Mouse (Mus musculus) heart, adult 11 months (tissue): ENCODE measurements at regions not wholly inside any gene's neighbourhood (a gene's known extent, or its start where the extent isn't known, plus 50 kb on each side); places are given as distances from the start of the nearest gene placed in this dataset.

Source experiments
- DNase-seq: peaks from one replicate; pipeline ENCODE4 v3.0.0; 2022

DNA sequence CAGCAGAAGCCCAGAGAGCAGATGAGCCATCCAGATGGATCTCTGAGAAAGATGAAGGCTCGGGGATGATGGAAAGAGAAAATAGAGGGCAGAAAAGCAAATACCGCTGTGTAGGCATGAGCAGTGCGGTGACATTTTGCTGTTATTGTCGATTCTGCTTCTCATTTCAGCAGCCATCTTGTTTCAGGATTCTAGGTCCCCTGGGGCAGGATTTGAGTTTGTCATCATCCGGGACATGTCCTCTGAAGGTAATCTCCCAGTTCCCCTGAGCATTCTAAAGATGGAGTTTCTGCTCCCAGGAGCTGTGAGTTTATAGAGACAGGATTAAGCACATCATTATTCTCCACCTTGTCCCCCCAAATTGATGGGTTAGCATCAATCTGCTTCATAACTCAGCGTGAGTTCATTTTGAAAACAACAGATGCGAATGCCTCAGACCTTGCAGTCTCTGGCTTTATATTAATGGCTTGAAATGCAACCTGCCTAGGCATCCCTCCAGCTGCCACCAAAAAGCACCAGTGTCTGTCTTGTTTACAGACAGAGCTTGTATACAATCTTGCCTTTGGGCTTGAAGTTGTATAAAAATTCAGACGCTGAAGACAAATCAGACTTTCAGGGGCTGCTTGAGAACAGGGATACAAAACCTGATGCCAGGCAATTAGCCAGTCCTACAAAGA, 128.6 kb upstream of the Foxa2 start:
- DNase-seq: peak; percentile 68

- no peak for DNase-seq
Measured at GRCm38 (mm10) chr2:148180245-148180644, 133.5 kb upstream of the Foxa2 start.

- DNase-seq: peak; percentile 35
Measured at GRCm38 (mm10) chr2:148181518-148181917, 134.7 kb upstream of the Foxa2 start.

DNA sequence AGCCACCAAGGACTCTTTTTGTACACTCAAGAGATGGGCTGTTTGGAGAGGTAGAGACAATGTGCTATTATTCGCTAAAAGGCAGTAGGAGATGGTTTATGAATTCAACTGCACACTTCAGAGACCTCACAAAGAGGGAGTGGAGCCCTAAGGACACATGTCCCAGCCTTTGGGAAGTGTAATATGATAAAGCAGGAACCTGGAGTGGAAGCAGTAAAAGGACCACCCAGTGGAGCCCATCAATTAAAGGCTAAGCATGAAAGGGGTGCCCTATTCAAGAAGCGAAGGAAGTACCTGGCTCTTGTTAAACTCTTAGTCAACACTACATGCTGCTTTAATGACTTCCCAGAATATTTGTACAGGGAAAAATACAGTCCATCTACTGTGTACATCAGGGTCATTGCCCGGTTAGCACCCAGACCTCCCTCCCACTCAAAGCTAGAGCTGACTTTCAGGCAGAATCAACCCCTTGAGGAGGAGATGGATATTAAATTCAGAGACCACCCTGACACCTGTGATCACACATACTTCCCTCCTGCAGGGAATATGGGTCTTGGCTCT, 135.8 kb upstream of the Foxa2 start:
- DNase-seq: peak; percentile 46

DNA sequence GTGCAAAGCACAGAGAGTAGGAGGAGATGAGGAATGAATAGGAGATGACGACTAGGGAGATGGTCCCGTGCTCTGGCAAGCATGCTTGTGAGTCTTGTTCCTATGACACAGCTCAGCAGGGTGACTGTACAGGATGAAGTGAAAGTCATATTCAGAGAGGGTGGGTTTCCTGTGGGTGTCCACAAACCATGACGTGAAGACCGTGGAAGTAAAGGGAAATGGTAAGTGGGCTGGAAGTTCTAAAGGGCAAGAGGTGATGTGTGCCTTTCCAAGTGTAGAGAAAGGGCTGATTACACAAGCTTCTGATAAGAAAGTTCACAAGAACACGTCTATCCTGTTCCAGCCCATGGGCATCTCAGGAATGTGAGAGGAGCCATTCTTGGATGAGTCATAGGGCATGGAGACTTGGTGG, 138.0 kb upstream of the Foxa2 start:
- peak; percentile 88 for DNase-seq

DNA sequence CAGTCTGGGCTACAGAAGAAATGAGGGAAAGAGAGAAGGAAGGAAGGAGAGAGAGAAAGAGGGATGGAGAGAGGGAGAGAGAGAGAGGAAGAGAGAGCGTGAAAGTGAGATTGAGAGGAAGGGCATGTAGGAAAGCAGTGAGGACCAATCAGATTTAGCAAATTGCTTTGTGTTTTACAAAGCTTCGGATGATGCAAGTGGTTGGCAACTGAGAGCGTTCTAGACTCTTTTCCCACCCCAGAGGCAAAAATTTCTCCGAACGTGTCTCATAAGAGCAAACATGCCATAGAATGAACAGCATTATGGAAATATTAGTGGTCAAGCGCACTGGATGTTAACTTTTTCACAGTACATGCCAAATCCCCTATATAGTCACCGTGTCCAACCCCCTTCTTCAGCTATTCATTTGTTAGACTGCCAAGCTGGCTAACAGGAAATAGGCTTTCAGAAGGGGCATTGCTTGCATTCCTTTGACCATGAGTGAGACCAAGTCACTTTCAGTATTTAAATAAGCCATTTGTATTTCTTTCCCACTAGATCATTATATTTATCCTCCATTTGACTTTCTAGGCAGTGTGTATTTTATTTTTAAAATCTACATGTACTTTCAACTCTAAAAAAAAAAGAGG, 139.7 kb upstream of the Foxa2 start:
- DNase-seq: peak; percentile 65

GRCm38 (mm10) chr2:148188865-148189264, 142.1 kb upstream of the Foxa2 start:
- DNase-seq: peak; percentile 96

DNA sequence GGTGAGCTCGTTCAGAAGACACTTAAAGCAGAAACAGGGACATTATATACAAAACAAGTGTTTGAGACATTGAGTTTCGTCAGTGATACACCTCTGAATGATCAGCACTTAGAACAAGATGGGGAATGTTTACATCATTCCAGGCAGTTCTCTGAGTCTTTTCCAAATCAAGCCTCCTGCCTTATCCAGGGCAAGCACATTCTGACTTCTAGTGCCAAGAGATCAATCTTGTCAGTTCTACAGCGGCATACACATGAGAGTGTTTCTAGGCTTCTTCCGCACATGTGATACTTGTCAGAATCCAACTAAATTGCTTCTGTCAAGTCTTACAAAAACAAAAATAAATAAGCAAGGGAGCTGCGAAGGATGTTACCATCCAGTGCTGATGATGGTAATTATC, 142.5 kb upstream of the Foxa2 start:
- peak; percentile 74 for DNase-seq

GRCm38 (mm10) chr2:148192946-148193345, 146.2 kb upstream of the Foxa2 start:
- peak; percentile 93 for DNase-seq

DNA sequence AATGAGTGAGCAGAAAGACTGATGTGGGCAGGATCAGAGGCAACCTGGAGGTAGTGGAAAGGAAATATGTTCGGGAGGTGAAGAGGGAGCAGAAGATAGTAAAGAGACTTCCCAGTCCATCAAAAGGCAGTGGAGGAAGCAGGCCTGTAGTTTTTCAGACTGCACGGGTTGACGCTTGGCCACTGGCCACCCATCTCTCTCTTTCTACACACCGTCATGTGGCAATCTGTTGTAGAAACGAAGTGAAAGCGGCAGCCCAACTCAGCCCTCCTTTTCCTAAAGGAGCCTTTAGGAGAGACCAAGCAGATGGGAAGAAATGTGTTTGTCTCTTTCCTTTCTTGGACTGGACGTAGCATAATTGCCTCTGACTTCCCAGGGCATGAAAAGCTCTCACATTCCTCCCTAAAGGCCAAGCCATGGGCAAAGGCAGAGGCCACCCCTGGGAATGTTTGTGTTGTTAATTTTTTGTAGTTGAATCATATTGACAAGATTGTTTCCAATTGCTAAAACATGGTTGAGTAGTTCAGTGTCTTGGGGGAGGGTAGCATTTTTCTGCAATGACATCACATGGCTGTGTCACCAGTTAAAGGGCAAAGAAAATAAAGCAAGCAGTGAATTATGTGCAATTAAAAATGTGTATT, 150.7 kb upstream of the Foxa2 start:
- peak; percentile 86 for DNase-seq

DNA sequence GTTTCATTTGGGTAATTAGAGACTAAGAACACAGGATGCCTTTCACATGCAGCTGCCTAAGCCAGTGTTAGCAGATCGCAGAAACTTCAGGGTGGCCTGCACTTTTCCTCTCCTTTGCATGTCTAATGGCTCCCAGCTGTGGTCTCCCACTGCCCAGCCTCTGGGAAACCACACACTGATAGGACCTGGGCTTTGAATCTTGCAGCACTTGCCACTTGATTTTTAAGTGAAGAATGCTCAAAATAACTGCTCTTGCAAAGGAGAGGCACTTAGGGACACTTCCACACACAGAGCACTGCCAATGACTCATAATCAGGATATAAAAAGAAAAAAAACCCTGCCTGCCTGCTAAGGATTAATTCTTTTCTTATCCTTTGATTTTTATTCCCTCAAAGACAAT, 159.9 kb upstream of the Foxa2 start:
- peak; percentile 84 for DNase-seq

DNA sequence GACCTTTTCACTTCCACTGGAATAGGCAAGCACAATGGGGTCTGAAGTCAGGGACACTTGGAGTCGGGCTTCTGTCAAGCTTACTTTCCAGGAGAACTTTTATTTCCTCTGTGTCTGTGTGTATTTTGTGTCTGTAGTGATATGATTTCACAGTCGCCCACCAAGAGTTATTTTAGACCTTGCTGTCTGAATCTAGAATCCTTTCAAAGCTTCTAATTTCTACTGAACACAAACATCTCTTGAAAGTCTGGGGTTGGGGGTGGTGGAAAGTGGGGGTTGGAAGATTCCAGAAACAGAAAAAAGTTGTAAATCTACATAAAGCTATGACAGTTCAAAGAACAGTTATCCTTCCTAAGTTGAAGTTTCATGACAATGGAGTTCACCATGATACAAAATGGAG, 164.0 kb upstream of the Foxa2 start:
- DNase-seq: no peak

DNA sequence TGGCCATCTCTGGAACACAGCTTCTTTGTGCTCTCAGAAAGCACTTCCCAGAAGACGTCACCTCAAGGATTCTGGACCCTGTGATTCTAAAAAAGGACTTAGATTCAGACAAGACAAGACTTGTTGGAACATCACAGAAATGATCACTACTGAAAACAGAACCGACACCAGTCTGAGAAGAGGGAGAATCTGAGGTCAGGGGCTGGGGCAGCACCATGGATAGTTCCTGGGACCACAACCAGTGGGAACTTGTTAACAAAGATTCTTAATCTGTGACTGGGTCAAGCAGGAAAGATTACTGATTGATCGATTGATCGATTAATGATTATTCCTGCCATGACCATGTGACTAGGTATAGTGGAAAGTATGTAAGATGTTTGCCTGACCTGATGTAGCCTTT, 170.4 kb upstream of the Foxa2 start:
- DNase-seq: no peak

- DNase-seq: no peak
Measured at GRCm38 (mm10) chr2:148233691-148234300, 161.3 kb upstream of the Sstr4 start.

- DNase-seq: no peak
Measured at GRCm38 (mm10) chr2:148237121-148237520, 158.0 kb upstream of the Sstr4 start.

DNA sequence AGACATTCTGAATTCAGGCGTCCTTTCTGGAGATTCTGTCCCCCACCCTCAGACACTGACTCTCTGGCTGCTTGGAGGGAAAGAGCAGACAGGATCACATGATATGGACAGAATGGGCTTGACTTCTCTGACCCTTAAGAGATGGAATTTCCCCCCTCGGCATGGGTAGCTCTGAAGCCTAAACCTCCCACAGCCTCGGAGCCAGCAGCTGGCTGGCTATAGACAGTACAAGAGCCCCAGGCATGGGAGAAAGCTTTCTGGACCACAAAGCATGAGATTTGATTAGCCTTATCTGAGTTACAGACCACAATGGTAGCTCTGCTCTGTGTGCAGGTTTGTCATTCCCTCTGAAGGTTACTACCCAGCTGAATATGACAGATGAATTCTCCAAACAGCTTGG, 156.1 kb upstream of the Sstr4 start:
- DNase-seq: no peak

- DNase-seq: no peak
Measured at GRCm38 (mm10) chr2:148242242-148242641, 152.9 kb upstream of the Sstr4 start.

- DNase-seq: no peak
Measured at GRCm38 (mm10) chr2:148245575-148245974, 149.6 kb upstream of the Sstr4 start.

DNA sequence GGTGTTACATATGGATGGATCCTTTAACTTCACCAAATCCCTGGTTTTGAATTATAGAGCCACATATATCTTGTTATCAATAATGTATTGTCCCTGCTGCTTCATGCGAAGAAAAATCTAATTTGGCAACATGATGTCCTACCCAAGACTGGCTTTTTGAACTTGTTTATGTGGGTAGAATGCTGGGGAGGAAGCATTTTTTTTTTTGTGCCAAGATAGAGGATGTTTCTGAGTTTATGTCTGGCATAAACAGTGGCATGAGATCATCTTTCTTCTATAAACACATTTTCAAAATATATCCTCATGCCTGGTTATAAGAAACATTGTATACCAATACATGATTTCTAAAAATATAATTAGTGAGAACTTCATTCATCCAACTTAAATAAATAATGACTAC, 144.2 kb upstream of the Sstr4 start:
- no peak for DNase-seq

- no peak for DNase-seq
Measured at GRCm38 (mm10) chr2:148255662-148256061, 139.5 kb upstream of the Sstr4 start.

DNA sequence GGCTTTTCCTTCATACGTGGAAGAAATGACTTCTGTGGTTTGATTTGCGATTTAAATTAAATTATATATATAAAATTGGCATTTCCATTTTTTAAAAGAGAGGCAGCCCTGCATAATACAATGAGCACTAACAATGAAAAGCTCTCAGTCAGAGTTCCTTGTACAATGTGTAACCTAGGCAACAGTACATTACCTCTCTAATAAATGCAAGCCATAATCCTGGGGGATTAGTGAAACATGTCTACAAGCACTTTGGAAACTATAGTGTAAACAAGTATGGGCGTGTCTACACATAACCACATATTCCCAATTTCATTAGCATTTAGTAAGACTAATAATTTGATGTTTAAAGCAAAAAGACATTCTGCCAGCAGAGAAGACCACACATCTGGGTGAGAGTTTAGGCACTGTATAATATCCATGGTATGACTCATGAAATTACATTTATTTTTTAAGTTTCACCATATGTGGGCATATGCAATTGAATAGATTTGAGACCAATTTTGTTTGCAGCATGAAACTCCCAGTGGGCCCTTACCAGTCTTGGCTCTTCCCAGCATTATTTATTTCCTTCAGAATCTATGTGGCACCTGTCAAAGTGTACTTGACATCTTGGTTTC, 130.9 kb upstream of the Sstr4 start:
- DNase-seq: no peak

DNA sequence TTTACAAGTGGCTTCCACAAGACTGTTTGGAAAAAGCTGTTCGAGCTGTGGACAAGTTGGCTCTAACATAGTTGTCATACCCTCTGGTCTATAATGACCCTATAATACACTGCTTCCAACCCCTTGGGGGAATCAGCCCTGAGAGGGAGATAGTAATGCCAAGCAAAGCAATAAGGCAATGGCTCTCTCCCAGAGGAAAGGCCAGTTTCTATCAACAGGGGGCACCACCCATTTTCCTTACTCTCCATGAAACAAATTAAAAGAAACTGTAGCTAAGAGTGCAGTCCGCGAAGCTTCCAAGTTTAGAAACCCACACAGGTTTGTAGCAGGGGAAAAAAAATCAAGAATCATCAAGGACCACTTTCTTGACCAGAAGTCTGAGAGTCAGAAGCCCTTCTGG, 115.9 kb upstream of the Sstr4 start:
- DNase-seq: peak; percentile 85

DNA sequence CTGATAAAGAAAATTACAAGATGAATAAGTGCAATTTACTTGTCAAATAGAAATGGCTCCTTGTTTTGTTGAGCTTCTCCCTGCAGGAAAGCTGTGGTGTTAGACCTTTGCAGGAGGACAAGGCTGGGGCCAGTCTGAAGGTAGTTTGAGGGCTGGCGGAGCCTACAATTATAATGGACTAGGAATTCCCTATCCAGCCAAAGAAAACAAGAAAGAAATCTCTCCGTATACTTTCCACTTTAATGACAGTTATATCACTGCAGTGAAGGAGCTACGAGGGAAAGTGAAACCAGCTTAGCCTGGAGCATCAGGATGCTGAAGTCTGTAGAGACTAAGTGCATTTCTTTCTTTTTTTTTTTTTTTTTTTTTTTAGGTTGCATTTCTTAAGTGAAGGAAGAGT, 104.8 kb upstream of the Sstr4 start:
- peak; percentile 85 for DNase-seq
